Mouse (Mus musculus): ENCODE results near the gene Nr0b2. TPM values are rescaled to one million over a fixed set of nuclear protein-coding genes. Genes with fewer than 3 reads are reported as not detected.
A peak's percentile ranks its signal among the peaks of the same experiment; 100 is the strongest.

The Nr0b2 gene
- polyA plus RNA-seq, 1 experiment from 2014 or later, result not detected

DNA sequence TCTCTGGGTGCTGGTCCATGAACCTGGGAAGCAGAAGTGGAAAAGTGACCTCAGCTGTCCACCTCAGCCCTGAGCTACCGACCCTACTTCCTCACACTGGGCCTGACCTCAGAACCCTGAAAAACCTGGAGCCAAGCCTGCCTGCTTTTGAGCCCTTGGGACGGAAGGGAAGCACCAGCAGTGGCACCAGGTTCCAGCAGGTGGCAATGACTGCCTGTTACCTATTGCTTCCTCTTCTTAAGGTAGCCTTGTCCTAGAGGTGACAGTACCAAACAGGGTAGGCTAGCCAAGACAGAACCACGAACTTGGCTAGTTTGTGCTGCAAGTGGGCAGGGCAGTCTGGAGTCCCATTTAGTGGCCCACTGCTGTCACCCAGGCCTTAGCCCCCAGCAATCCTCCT is 20.4 kb upstream of the Nr0b2 start:
- ATAC-seq (ENCODE audit: low FRiP score, low read depth), result no peak
- H3K27me3 ChIP-seq, result no peaks in the 10 kb centered on the region
- H3K4me2 ChIP-seq (replicated peaks), result no peak overlapping the region
- no peaks in the 10 kb centered on the region for H3K9me3 ChIP-seq
- H3K36me3 ChIP-seq, result peaks cover 95% of the 10 kb centered on the region
- H3K4me3 ChIP-seq, result no peak overlapping the region
- WGBS, result 95% methylated on average over 3 of the region's 3 CpGs
- no peak overlapping the region for H3K9ac ChIP-seq (replicated peaks)
- no peak overlapping the region for H3K27ac ChIP-seq (replicated peaks)
- no peaks in the 10 kb centered on the region for H3K4me1 ChIP-seq

DNA sequence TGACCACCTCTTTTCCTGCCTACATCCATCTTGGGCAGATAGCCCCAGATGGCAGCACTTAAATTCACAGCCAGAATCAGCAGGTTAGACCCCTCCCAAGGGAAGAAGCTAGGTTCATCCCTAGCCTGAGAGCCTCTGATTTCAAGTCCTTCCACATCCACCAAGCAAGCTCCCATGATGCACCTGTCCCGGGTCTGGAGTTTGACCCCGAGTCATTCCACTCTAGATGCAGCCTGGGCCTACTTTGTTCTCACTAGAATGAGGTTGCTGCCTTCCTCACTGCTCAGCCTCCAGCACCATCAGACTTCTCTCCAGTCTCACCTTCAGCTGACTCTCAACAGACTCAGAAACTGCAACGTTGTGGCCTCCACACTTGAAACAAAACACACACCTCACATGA is 17.1 kb upstream of the Nr0b2 start:
- no peak overlapping the region for H3K9ac ChIP-seq (replicated peaks)
- no peak overlapping the region for H3K27ac ChIP-seq (replicated peaks)
- 84% methylated on average over 3 of the region's 3 CpGs for WGBS
- no peaks in the 10 kb centered on the region for H3K9me3 ChIP-seq
- no peak for ATAC-seq (ENCODE audit: low FRiP score, low read depth)
- peaks cover 99% of the 10 kb centered on the region for H3K36me3 ChIP-seq
- H3K4me2 ChIP-seq (replicated peaks), result no peak overlapping the region
- H3K27me3 ChIP-seq, result no peaks in the 10 kb centered on the region
- H3K4me3 ChIP-seq, result no peak overlapping the region
- H3K4me1 ChIP-seq, result no peaks in the 10 kb centered on the region

DNA sequence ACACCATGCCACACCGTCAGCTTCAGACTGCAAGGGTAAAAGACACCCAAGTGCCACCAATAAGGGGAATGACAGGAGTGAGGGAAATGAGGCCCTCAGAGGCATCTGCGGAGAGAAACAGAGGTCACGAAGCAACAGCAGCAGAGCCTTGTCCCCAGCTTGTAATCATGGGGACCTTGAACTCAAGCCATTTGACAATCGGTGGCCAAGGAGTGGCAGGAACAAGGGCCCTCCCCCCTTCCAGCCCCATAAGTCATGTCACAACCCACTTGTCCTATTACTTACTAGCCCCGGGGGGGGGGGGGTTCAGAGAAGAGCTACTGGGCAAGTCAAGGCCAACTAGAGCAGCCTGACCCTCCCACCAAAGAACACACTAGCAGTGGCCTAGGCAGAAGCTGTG is 16.5 kb upstream of the Nr0b2 start:
- peaks cover 99% of the 10 kb centered on the region for H3K36me3 ChIP-seq
- H3K9me3 ChIP-seq, result no peaks in the 10 kb centered on the region
- no peak overlapping the region for H3K27ac ChIP-seq (replicated peaks)
- ATAC-seq (ENCODE audit: low FRiP score, low read depth), result no peak
- no peak overlapping the region for H3K9ac ChIP-seq (replicated peaks)
- 93% methylated on average over 5 of the region's 5 CpGs for WGBS
- no peak overlapping the region for H3K4me3 ChIP-seq
- no peak overlapping the region for H3K4me2 ChIP-seq (replicated peaks)
- H3K4me1 ChIP-seq, result no peaks in the 10 kb centered on the region
- no peaks in the 10 kb centered on the region for H3K27me3 ChIP-seq

- H3K4me2 ChIP-seq (replicated peaks), result peak within 1 kb of the TSS; percentile 88
- peak; percentile 97 for ATAC-seq (ENCODE audit: low FRiP score, low read depth)
- peak within 1 kb of the TSS; percentile 97 for H3K4me3 ChIP-seq
- peak within 1 kb of the TSS; percentile 69 for H3K27ac ChIP-seq (replicated peaks)
- no peaks in the 10 kb centered on the region for H3K27me3 ChIP-seq
- H3K4me1 ChIP-seq, result peaks cover 20% of the 10 kb centered on the region
- H3K9ac ChIP-seq (replicated peaks), result peak within 1 kb of the TSS; percentile 87
- peaks cover 32% of the 10 kb centered on the region for H3K36me3 ChIP-seq
- 0 out of 2 replicates have a peak, but pooled peaks cover 4% of the 10 kb centered on the region for H3K9me3 ChIP-seq
- WGBS, result under 1% methylated on average over 64 of the region's 77 CpGs
Observed at GRCm38 (mm10) chr4:133545272-133546231, 7.6 kb upstream of the Nr0b2 start, which contains the start of gene Nudc. Gene Nudc, minus strand, starts transcription at chr4:133545996.

GRCm38 (mm10) chr4:133552029-133552428 is 1.1 kb upstream of the Nr0b2 start:
- H3K36me3 ChIP-seq, result no peaks in the 10 kb centered on the region
- H3K27ac ChIP-seq (replicated peaks), result no peak overlapping the region
- no peaks in the 10 kb centered on the region for H3K4me1 ChIP-seq
- 0 out of 2 replicates have a peak, but pooled peaks cover 4% of the 10 kb centered on the region for H3K9me3 ChIP-seq
- no peak overlapping the region for H3K4me2 ChIP-seq (replicated peaks)
- WGBS, result 83% methylated on average over 1 of the region's 1 CpGs
- H3K27me3 ChIP-seq, result peaks cover 9% of the 10 kb centered on the region; the same call in 1 of the 2 replicates
- no peak overlapping the region for H3K9ac ChIP-seq (replicated peaks)
- no peak for ATAC-seq (ENCODE audit: low FRiP score, low read depth)
- H3K4me3 ChIP-seq, result no peak overlapping the region

- no peak for ATAC-seq (ENCODE audit: low FRiP score, low read depth)
- H3K9ac ChIP-seq (replicated peaks), result no peak overlapping the region
- 82% methylated on average over 19 of the region's 19 CpGs for WGBS
- no peaks in the 10 kb centered on the region for H3K4me1 ChIP-seq
- peaks cover 9% of the 10 kb centered on the region; the same call in 1 of the 2 replicates for H3K27me3 ChIP-seq
- H3K36me3 ChIP-seq, result no peaks in the 10 kb centered on the region
- no peak overlapping the region for H3K4me2 ChIP-seq (replicated peaks)
- H3K9me3 ChIP-seq, result no peaks in the 10 kb centered on the region
- H3K27ac ChIP-seq (replicated peaks), result no peak overlapping the region
- no peak overlapping the region for H3K4me3 ChIP-seq
Observed at GRCm38 (mm10) chr4:133553448-133554330, 513 bp downstream of the Nr0b2 start.

DNA sequence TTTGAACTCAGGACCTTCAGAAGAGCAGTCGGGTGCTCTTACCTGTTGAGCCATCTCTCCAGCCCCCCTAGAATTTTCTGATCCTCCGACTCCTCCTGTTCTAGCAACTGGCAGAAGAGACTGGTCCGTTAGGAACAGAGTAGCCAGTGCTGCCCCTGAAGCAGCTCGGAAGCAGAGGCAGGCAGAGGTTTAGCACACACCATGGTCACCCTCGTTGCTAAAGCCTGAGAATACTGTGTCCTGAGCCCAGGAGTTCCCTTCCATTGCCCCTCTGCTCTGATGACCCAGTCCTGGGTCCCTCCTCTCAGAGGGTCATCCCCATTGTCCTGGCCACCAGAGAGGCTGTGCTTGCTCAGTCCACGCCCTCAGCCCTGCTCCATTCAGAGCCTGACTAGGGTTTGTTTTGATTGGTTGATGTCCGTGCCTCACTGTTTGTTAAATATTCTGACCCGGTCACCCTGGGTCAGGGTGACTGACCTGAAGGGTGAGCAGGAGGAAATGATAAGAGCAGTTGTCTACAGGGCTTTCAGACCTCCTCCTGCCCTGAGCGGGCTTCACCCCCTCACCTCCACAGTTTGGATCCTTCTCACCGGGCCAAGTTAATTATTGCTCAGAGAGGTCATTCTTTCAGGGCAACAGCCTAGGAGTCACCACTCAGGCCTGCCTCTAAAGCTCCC is 4.0 kb downstream of the Nr0b2 start:
- Histone ChIP-seq H3K4me1 (no peaks in the 10 kb centered on the region), H3K36me3 (no peaks in the 10 kb centered on the region), H3K27me3 (no peaks in the 10 kb centered on the region; the same call in 1 of the 2 replicates), H3K4me3 (no peak overlapping the region), H3K9ac (replicated peaks) (no peak overlapping the region), H3K27ac (replicated peaks) (no peak overlapping the region), H3K9me3 (no peaks in the 10 kb centered on the region), H3K4me2 (replicated peaks) (no peak overlapping the region)
- WGBS, result 38% methylated on average over 10 of the region's 10 CpGs
- no peak for ATAC-seq (ENCODE audit: low FRiP score, low read depth)

DNA sequence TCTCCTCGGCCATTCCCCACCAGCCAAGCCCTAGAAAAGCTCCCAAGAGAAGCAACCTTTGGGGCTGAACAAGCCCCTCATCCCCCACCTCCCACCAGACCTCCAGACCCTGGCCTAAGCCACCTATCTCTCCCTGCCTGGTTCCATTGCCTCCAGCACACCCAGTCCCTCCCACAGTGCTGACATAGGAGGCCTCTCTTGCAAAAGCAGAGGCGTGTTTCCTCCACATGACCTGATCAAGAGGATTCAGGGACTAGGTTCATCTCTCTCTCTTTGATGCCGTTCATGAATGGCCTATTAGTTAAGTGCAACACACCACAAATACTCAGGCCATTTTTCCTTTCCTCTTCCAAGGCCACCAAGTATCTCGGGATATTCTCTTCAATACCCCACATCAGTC is 6.7 kb downstream of the Nr0b2 start:
- no peak for ATAC-seq (ENCODE audit: low FRiP score, low read depth)
- Histone ChIP-seq H3K9ac (replicated peaks) (no peak overlapping the region), H3K27ac (replicated peaks) (no peak overlapping the region), H3K9me3 (peaks cover 7% of the 10 kb centered on the region; the same call in 1 of the 2 replicates), H3K27me3 (no peaks in the 10 kb centered on the region; the same call in 1 of the 2 replicates), H3K36me3 (no peaks in the 10 kb centered on the region), H3K4me1 (no peaks in the 10 kb centered on the region), H3K4me2 (replicated peaks) (no peak overlapping the region), H3K4me3 (no peak overlapping the region)
- 74% methylated on average over 4 of the region's 4 CpGs for WGBS

DNA sequence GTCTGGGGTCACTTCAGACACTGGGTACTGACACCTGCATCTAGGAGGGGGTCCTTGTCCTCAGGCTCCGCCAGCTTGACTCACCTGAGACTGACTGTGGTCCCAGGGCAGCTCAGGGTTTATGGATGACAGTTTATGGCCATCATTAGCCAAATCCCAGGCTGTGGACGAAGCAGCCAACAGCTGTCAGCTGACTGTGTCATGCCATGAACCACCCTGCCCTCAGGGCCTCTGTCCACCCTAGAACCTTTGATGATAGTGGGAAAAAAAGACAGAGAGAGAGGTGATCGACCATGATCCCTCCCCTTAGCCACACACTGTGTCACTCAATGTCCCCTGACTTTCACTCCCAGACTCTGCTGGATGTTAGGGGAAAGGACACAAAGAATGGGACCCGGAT is 8.4 kb downstream of the Nr0b2 start:
- Histone ChIP-seq H3K9ac (replicated peaks) (no peak overlapping the region), H3K4me2 (replicated peaks) (no peak overlapping the region), H3K4me3 (no peak overlapping the region), H3K9me3 (peaks cover 7% of the 10 kb centered on the region; the same call in 1 of the 2 replicates), H3K27me3 (no peaks in the 10 kb centered on the region; the same call in 1 of the 2 replicates), H3K27ac (replicated peaks) (no peak overlapping the region), H3K36me3 (no peaks in the 10 kb centered on the region), H3K4me1 (no peaks in the 10 kb centered on the region)
- no peak for ATAC-seq (ENCODE audit: low FRiP score, low read depth)
- WGBS, result 78% methylated on average over 4 of the region's 4 CpGs

DNA sequence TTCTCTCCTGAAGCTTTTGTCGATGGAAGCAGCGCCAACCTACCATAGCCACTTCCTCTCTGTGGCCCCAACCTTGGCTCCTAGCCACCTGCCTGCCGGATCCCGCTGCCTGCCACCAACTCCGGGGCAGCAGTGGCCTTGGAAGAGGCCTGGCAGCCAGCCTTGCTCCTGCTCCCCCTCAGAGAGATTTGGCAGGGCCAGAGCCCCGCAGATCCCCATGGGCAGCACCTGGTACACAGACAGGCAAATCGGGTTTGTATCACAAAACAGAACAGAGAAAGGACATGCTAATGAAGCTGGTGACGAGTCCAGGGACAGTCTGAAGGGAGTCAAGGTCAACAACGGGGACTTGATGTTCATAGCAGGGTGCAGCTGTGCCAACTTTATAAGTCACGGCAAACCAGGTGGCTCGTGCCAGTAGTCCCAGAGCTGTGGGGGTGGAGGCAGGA is 10.0 kb downstream of the Nr0b2 start:
- peaks cover 7% of the 10 kb centered on the region; the same call in 1 of the 2 replicates for H3K9me3 ChIP-seq
- no peak overlapping the region for H3K4me3 ChIP-seq
- H3K4me1 ChIP-seq, result no peaks in the 10 kb centered on the region
- H3K36me3 ChIP-seq, result no peaks in the 10 kb centered on the region
- no peak overlapping the region for H3K4me2 ChIP-seq (replicated peaks)
- no peak for ATAC-seq (ENCODE audit: low FRiP score, low read depth)
- WGBS, result 78% methylated on average over 11 of the region's 11 CpGs
- no peaks in the 10 kb centered on the region; the same call in 1 of the 2 replicates for H3K27me3 ChIP-seq
- H3K27ac ChIP-seq (replicated peaks), result no peak overlapping the region
- no peak overlapping the region for H3K9ac ChIP-seq (replicated peaks)

- Histone ChIP-seq H3K9me3 (peaks cover 7% of the 10 kb centered on the region; the same call in 1 of the 2 replicates), H3K4me2 (replicated peaks) (no peak overlapping the region), H3K4me3 (no peak overlapping the region), H3K27me3 (no peaks in the 10 kb centered on the region), H3K27ac (replicated peaks) (no peak overlapping the region), H3K9ac (replicated peaks) (no peak overlapping the region), H3K36me3 (no peaks in the 10 kb centered on the region), H3K4me1 (no peaks in the 10 kb centered on the region)
- 36% methylated on average over 8 of the region's 8 CpGs for WGBS
- no peak for ATAC-seq (ENCODE audit: low FRiP score, low read depth)
Observed at GRCm38 (mm10) chr4:133567251-133567650, 14.1 kb downstream of the Nr0b2 start.

Data from midbrain, embryonic 12.5 days (tissue).